Comparison of ENCODE assay signal across 8 mouse cellular contexts in the genomic region with DNA sequence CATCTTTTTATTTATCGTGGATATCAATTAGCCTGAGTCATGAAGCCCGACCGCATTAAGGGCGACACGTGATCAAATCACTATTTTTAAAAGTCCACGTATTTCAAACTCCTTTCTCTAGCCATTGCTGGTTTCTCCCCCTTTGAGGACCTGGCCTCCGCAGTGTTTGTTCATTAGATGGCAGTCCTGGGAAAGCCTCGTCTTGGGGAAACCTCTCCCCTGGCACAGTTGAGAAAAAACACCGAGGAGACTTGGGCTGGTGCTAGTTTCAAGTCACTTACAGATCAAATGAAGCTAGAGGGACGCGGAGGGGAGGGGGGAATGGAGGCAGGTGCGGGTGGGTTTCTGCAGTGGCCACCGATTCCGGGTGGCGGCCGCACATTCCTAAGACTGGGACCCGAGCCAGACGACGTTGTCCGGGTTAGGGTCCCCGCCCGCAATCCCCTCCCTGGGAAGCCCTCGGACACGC. TPM values are rescaled to one million over a fixed set of nuclear protein-coding genes. Genes with fewer than 3 reads are reported as not detected.
DNase-seq lines count a peak whose midpoint lies in the region; ATAC-seq and TF ChIP-seq lines count a peak whose summit lies in the region.

No protein-coding gene starts in this region.

- H3K9me3 ChIP-seq in heart, embryonic 13.5 days: no peaks in the 10 kb centered on the region
- no peaks in the 10 kb centered on the region for H3K9me3 ChIP-seq in E14TG2a.4 (ENCODE audit: low read length)
- H3K9me3 ChIP-seq in forebrain, embryonic 12.5 days: no peaks in the 10 kb centered on the region
- no peaks in the 10 kb centered on the region for H3K9me3 ChIP-seq in liver, embryonic 13.5 days (replicated peaks)

- H3K36me3 ChIP-seq in heart, embryonic 13.5 days: no peaks in the 10 kb centered on the region
- H3K36me3 ChIP-seq in E14TG2a.4 (ENCODE audit: insufficient read depth, low read length): no peaks in the 10 kb centered on the region
- H3K36me3 ChIP-seq in forebrain, embryonic 12.5 days (replicated peaks): no peaks in the 10 kb centered on the region
- no peaks in the 10 kb centered on the region for H3K36me3 ChIP-seq in liver, embryonic 13.5 days

- H3K4me3 ChIP-seq in heart, embryonic 13.5 days: peak overlapping the region; percentile 82
- H3K4me3 ChIP-seq in E14TG2a.4 (replicated peaks; ENCODE audit: low read length): peak overlapping the region; percentile 89
- H3K4me3 ChIP-seq in forebrain, embryonic 12.5 days (replicated peaks): peak overlapping the region; percentile 92
- H3K4me3 ChIP-seq in liver, embryonic 13.5 days (replicated peaks): peak overlapping the region; percentile 90

- H3K27me3 ChIP-seq in heart, embryonic 13.5 days (replicated peaks): peaks cover 7% of the 10 kb centered on the region; the same call in 1 of the 2 replicates
- H3K27me3 ChIP-seq in E14TG2a.4 (ENCODE audit: insufficient read depth, low read length): peaks cover 53% of the 10 kb centered on the region
- 0 out of 2 replicates have a peak, but pooled peaks cover 3% of the 10 kb centered on the region for H3K27me3 ChIP-seq in forebrain, embryonic 12.5 days
- H3K27me3 ChIP-seq in liver, embryonic 13.5 days: peaks cover 19% of the 10 kb centered on the region

- under 1% methylated on average over 24 of the region's 24 CpGs for WGBS in heart, embryonic 13.5 days
- whole genome bisulfite sequencing in forebrain, embryonic 12.5 days: 1% methylated on average over 22 of the region's 24 CpGs
- WGBS in liver, embryonic 13.5 days (ENCODE audit: insufficient replicate concordance): under 1% methylated on average over 21 of the region's 24 CpGs

- H3K4me2 ChIP-seq in heart, embryonic 13.5 days: peak overlapping the region; percentile 83
- H3K4me2 ChIP-seq in forebrain, embryonic 12.5 days: peak overlapping the region; percentile 99
- H3K4me2 ChIP-seq in liver, embryonic 13.5 days: peak overlapping the region; percentile 97

- intact Hi-C loops in heart, postnatal 25 days (cut with DNase I): loop anchor here (5.0 to 10.0 kb wide), 2 partner anchors 122 to 276 kb away; no protein-coding TSS in a partner anchor

- peaks cover 24% of the 10 kb centered on the region for H3K4me1 ChIP-seq in heart, embryonic 13.5 days
- peaks cover 26% of the 10 kb centered on the region for H3K4me1 ChIP-seq in E14TG2a.4 (replicated peaks; ENCODE audit: low read depth, low read length)
- H3K4me1 ChIP-seq in forebrain, embryonic 12.5 days: peaks cover 14% of the 10 kb centered on the region
- H3K4me1 ChIP-seq in liver, embryonic 13.5 days (replicated peaks): peaks cover 39% of the 10 kb centered on the region

- DNase-seq in heart, postnatal 25 days (ENCODE audit: low spot score): no peak
- no peak for DNase-seq in liver, embryonic 13.5 days
- DNase-seq in spleen, postnatal 10 days (ENCODE audit: low spot score in 2 of 2): no peak
- no peak for DNase-seq in thymus, postnatal 4 days

- H3K9ac ChIP-seq in heart, embryonic 13.5 days: peak overlapping the region; percentile 99
- H3K9ac ChIP-seq in forebrain, embryonic 12.5 days: peak overlapping the region; percentile 96
- H3K9ac ChIP-seq in liver, embryonic 13.5 days: peak overlapping the region; percentile 88

- H3K27ac ChIP-seq in heart, embryonic 13.5 days (replicated peaks): peak overlapping the region; percentile 100
- H3K27ac ChIP-seq in forebrain, embryonic 12.5 days: peak overlapping the region; percentile 100
- H3K27ac ChIP-seq in liver, embryonic 13.5 days: peak overlapping the region; percentile 92

- no peak for ATAC-seq in heart, embryonic 13.5 days (ENCODE audit: extremely low read depth, insufficient number of reproducible peaks, low FRiP score, low TSS enrichment)
- no peak for ATAC-seq in forebrain, embryonic 12.5 days (ENCODE audit: low FRiP score)
- ATAC-seq in liver, embryonic 13.5 days (ENCODE audit: low read depth): no peak
- ATAC-seq in frontal cortex, adult (ENCODE audit: low TSS enrichment): no peak

- no peak for TF ChIP-seq CTCF in E14TG2a.4 (conservative IDR thresholded peaks at IDR 0.05; ENCODE audit: low read length)

RNA-seq across cellular contexts. Expression of a gene that starts 2.2 kb away (rescaled TPM):
- polyA plus RNA-seq in heart, embryonic 13.5 days (2015; fragmentation: Nextera tagmentation; extraction: Ambion mirVana): 15.0 and 15.2 TPM in 2 replicates
- total RNA-seq in heart, postnatal 25 days (2021): 10 to 100 TPM; 12.7 to 18.8 TPM
- polyA plus RNA-seq in forebrain, embryonic 12.5 days (2016; fragmentation: Nextera tagmentation; extraction: Ambion mirVana): 29.0 and 36.1 TPM in 2 replicates
- 4.1 and 4.3 TPM in 2 replicates for polyA plus RNA-seq in liver, embryonic 13.5 days (2015; fragmentation: Nextera tagmentation; extraction: Ambion mirVana)
